Mouse (Mus musculus): ENCODE data around the gene Lactbl1.

The Lactbl1 gene

DNA sequence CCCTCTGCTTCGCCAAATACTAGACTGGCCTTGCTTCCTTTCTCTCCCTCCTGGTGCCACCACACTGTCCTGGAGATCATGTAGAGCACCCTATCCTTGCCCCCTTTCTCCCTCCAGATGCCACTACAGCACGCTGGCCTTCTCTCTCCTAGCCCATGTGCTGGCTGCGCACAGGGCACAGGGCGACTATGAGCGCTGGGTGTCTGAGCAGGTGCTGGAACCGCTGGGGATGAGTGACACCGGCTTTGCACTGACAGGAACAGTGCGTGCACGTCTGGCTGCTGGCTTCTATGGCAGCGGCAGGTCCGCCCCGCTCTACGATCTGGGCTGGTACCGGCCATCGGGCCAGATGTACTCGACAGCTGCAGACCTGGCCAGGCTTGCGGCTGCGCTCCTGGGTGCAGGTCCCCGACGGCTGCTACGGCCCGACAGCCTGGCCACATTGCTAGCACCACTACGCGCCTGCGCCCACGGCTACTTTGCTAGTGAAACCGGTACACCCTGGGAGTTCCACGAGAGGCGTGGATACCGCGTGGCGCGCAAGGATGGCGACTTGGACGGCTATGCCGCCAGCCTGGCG lies 14.7 kb downstream of the Lactbl1 start:
- DNase-seq (ENCODE audit: low spot score) = no peak

DNA sequence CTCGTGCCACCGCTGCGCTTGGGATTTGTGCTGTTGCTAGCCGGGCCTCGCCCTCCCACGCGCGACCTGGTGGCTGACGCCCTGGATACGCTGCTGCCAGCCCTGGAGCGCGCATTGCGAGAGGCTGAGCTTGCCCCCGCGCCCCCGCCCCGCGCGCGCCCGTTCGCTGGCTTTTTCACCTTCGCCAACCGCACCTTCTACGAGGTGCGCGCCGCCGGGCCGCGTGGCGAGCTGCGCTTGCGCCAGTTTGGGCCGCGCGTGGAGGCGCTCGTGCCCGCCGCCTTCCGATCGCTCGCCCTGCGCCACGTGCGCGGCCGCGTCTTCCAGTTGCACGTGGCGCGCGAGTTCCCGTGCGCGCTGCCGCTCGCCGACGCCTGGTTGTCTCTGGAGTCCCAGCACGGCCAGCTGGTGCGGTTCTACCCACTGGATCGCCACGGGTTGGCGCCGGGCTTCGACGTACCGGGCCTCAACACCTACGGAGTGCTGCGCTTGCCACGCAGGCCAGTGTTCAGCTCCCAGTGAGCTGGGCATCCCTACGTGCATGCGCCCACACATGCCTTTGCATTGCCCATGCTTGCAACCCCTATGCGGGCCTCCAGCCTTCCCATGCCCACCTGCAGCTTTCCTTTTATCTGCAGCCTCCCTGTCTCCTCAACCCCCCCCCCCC lies 15.3 kb downstream of the Lactbl1 start:
- DNase-seq (ENCODE audit: low spot score) = no peak

DNA sequence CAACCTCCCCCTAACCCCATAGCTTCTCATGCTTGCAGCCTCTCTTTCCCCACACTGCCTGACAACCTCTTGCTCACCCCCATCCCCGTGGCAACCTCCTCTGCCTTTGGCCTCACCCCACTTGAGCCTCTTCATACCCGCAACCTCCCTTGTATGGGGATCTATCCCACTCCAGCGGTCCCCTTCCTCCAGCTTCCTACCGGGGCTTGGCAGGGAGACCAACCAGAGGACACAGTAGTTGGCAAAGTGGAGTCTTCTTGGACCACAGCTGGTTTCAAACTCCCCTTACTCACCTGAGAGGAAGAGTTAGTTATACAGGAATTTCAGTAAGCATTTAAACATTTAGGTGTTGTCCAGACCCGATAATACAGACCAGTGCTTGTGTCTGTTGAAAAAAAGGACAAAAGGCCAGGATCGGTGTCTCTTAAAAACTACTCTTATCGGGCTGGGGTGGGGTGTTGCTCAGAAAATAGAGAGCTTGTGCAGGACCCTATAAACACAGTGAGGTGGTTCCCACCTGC lies 15.9 kb downstream of the Lactbl1 start:
- no peak for DNase-seq (ENCODE audit: low spot score)

DNA sequence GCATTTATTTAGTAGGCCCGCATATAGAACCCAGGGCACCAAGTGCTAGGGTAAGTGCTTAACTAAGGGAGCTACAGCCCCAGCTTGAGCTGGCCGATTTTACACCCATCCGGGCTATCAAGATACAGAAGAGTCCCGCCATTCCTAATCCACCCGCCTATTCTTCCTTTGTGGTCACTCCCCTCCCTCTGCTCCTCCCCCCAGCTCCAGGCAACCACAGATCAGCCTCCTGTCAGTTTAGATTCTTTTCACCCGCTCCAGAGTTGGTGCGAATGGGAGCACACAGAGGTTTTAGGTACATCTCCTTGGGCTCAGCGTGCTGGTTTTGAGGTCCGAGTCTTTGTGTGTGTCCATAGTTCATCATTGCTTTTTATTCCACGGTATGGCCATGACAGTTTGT lies 16.5 kb downstream of the Lactbl1 start:
- DNase-seq (ENCODE audit: low spot score) = no peak

DNA sequence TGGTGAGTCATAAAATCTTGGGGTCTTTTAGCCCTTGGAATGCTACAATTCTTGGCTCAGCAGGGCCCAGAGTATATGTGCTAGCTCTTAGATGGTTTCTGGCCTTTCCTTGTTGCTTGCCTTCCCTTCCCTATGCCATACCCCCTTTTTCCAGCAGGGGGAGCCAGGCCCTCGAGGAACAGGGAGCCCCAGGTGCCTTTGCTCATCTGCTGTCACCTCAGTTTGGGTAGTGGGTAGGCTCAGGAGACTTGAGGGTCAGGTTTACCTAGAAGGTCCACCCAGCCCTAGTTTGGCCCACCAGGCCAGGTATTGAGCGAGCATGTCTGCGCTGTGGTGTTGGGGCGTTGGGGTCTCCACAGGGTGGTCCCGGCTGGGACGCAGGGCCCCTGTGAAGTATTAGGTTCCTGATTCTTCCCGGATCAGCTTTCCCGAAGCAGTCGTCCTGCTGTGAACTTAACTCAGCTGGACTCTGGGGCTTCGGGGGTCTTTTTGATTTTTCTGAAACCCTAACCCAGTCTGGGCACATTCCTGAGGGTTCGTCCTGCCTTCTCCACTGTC lies 26.6 kb downstream of the Lactbl1 start:
- peak; percentile 71 for DNase-seq (ENCODE audit: low spot score)

DNA sequence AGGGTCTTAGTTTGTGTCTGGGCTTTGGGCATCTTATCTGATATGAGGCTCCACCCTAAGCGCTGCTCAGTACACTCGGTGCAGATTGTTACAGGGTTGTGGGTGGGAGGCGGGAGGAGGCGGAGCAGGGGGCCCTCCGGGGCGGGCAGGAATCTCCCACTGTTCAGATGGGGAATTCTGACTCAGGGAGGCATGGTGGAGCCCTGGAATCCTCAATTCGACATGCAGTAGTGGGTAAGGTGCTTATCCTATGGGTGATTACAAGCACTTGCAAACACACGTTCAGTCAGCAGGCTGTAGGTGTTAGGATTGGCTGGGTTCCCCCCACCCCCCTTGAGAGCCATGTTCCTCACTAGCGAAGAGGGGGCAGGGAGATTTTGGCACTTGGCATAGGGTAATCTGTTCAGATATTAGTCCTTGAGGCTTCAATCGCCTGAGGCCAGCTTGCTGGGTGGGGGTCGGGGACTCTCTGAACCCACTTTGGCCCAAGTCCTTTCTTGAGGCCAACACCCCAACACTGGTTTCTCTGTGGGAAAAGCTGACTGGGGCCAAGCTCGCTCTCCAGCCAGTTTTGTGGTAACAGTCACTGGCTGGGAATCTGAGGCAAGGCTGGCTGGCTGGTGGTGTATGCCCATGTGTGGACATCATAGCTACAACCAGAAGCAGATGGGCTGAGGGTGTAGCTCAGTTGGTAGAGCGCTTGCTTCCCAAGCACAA lies 27.2 kb downstream of the Lactbl1 start:
- no peak for DNase-seq (ENCODE audit: low spot score)

- no peak for DNase-seq (ENCODE audit: low spot score)
Observed at GRCm38 (mm10) chr4:136650261-136650660, 27.8 kb downstream of the Lactbl1 start.

DNA sequence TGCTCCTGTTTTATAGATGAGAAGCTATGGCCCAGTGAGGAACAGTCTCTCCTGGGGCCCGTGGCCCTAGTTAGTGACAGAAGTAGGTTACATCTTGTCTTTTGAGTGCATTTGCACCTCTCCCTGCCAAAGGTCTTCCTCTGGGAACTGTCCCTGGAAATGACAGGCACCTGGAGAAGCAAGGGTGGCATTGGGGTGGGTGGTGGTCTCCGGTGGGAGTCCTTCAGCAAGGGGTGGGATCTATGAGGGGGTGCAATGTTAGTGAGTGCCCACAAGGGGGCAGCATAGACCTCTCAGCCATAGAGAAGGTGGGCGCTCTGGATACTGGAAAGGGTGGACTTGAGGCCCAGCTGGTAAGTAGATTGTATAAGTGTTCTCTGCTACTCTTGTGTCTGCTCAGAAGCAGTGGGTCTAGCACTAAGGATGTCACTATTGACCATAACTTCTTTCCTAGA lies 29.0 kb downstream of the Lactbl1 start:
- DNase-seq (ENCODE audit: low spot score) = no peak

DNA sequence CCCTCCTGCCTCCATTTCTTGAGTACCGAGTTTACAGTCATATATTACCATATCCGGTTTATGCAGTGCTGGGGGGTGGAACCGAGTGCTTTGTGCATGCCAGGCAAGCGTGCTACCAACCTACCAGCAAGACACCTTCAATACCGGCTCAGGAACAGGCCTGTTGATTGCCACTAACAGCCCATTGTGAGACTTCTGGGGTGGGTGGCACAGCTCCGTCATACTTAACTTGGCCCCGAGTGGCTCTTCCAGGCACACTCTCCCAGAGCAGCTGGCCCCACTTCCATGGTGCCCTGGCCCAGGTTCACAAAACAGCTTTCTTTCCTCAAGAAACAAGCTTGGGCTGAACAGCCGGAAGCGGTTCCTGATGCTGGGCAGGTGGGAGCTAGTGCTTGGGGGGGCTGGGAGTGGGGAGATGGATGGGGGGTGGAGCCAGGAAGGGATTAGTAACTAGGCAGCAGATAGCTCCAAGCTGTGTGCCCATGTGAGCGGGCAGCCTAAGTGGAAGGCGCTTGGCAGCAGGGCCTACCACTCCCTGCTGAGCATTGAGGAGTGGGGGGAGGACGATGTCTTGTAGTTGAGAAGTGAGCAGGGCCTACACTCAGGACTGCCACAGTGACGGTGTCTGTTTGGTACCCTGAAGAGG lies 29.6 kb downstream of the Lactbl1 start:
- DNase-seq (ENCODE audit: low spot score) = no peak

- DNase-seq (ENCODE audit: low spot score) = no peak
Observed at GRCm38 (mm10) chr4:136652528-136652910, 30.1 kb downstream of the Lactbl1 start.

- no peak for DNase-seq (ENCODE audit: low spot score)
Observed at GRCm38 (mm10) chr4:136653019-136653418, 30.6 kb downstream of the Lactbl1 start.

- no peak for DNase-seq (ENCODE audit: low spot score)
Observed at GRCm38 (mm10) chr4:136653692-136654234, 31.3 kb downstream of the Lactbl1 start.

GRCm38 (mm10) chr4:136657914-136658313 lies 35.5 kb downstream of the Lactbl1 start:
- DNase-seq (ENCODE audit: low spot score) = no peak

DNA sequence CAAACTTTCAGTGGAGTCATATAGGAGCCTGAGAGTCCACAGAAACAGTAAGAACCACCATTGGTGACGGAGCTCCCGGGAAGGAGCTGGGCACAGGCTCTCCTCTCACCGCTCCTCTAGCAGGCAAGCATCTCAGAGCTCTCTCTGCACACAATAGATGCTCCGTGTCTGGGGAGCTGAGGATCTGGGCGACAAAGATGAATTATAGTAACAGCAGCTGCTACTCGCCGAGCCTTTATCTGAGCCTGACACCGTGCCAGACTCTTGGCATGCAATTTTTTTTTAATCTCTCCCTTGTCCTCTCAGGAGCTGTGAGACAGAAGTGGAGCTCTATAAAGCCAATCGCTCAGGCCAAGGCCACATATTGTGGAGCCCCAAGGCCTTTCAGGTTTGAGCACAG lies 42.6 kb downstream of the Lactbl1 start:
- DNase-seq (ENCODE audit: low spot score) = no peak

- no peak for DNase-seq (ENCODE audit: low spot score)
Observed at GRCm38 (mm10) chr4:136666002-136666401, 43.6 kb downstream of the Lactbl1 start.

GRCm38 (mm10) chr4:136667757-136668156 lies 45.3 kb downstream of the Lactbl1 start:
- no peak for DNase-seq (ENCODE audit: low spot score)

DNA sequence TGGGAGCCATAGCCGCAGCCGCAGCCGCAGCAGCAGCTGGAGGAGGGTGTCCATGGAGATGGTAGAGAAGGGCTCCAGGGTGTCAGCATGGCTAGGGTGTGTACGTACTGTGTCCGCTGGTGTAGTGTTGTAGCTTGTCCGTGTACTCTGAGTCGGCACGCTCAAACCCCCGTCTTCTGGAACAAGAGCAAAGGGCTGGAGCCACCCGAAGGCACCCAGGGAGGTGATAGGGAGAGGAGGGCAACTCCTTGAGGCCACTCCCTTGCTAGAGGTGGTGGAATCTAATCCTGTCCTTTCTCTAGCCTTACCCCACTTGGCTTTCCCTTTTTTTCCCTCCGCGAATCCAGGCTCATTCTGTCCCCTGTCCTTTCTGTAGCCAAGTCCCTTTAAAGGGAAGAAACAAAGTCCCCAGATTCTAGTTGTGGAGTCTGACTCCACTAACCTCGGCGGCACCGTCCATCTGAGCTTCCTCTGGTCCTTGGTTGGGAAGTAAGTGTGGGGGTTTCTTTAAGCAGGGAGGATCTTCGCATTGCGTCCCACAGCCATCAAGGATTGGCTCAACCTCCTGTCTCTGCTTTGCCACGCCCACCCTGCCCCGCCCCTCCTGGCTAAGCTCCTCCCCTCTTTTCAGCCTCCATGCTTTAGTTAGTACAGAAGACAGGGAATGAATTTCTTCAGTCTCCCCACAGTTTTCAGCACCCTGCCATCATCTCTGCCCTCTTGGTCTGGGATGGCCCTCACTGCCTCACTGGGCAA lies 50.1 kb downstream of the Lactbl1 start:
- DNase-seq (ENCODE audit: low spot score) = no peak

DNA sequence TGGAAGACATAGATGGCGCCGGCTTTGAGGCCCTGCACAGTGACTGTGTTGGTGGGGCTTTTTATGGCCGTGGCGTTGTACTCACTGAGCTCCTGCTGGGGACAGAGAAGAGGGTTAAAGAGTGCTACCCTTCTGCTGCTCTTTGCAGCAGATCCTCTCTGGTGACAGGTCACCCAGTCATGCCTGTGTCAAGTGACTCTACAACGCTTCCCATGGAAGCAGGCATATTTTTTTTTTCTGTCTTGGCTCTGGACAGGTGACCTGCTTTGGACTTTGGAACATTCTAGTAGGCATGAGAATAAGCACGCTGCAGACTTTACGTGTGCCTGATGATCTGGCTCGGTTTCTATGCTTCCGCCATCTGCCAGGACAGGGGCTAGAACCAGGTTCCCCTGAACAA lies 53.0 kb downstream of the Lactbl1 start:
- no peak for DNase-seq (ENCODE audit: low spot score)

GRCm38 (mm10) chr4:136678480-136678879 lies 56.1 kb downstream of the Lactbl1 start:
- peak; percentile 70 for DNase-seq (ENCODE audit: low spot score)

- DNase-seq (ENCODE audit: low spot score) = no peak
Observed at GRCm38 (mm10) chr4:136679221-136679620, 56.8 kb downstream of the Lactbl1 start.

DNA sequence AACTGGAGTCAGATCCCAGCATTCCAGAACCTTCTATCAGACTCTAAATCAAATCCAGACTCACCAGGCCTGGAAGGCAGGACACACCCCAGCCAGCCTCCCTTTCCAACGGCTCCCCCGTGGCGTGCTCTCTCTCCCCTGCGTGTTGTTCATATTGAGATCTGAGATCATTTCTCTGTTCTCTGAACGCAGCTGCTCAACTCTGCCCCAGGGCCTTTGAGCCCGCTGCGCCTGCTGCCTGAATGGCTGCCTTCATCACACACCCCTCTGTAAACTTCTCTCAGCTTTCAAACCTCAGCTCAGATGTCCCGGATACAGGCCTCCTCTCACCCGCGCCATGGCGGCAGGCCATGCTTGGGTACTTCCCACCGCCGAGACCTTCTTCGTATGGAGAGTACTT lies 58.2 kb downstream of the Lactbl1 start:
- DNase-seq (ENCODE audit: low spot score) = no peak

Data from ovary, postnatal 10 days (tissue).